Mouse (Mus musculus): ENCODE measurements around the gene D10Jhu81e.

The D10Jhu81e gene

DNA sequence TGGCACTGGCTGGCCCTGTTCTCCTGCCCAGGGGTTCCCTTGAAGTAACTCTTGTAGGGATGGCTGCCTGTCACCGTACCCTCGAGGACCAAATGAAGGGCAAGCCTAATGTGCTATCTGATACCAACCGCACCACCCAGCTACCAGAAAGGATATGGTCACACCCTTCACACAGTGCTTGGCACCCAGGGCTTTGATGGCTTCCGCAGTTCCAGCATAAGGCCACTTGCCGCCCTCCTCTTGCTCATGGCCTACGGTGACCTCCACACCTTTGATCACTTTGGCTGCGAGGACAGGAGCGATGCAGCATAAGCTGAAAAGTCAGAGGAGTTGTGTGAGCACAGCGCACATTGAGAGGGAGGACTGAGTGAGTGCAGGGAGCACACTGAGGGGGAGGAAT lies 6.3 kb downstream of the D10Jhu81e start:
- no peak for DNase-seq (ENCODE audit: low read depth, low spot score)

DNA sequence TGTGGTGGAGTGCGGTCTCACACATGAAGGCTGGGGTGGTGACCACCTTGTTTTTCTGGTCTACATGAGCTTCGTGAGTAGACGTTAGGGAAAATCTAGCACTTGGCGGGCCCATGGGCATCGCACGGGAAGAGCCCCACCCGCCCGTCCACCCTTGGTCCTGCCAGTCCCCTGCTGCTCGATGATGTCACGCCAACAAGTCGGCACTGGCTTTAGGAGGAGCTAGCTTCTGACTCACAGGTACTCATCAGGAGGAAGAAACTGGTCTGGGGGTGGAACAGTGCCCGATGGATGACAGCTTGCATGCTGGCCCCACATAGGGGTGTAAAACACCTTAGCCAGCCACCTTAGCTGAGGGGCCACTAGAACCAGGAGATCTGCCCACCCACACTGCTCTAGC lies 6.9 kb downstream of the D10Jhu81e start:
- DNase-seq (ENCODE audit: low read depth, low spot score), result no peak

DNA sequence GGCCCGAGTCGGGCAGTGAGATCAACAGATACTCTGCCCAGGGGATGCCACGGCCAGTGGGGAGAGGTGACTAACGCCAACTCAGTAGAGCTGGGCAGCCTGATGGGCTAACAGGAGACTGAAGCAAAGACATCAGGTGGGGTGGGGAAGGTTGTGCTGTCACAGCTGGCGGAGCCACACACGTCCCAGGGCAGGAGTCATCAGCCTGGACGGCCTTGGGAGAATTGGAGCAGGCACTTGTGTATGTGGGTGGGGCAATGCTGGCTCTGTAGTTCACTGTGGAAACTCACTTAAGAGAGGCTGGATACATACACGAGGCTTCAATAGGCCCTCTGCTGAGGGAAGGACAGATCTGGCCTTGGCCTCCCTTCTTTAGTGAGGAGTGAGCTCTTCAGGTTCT lies 8.5 kb downstream of the D10Jhu81e start:
- DNase-seq (ENCODE audit: low read depth, low spot score), result no peak

DNA sequence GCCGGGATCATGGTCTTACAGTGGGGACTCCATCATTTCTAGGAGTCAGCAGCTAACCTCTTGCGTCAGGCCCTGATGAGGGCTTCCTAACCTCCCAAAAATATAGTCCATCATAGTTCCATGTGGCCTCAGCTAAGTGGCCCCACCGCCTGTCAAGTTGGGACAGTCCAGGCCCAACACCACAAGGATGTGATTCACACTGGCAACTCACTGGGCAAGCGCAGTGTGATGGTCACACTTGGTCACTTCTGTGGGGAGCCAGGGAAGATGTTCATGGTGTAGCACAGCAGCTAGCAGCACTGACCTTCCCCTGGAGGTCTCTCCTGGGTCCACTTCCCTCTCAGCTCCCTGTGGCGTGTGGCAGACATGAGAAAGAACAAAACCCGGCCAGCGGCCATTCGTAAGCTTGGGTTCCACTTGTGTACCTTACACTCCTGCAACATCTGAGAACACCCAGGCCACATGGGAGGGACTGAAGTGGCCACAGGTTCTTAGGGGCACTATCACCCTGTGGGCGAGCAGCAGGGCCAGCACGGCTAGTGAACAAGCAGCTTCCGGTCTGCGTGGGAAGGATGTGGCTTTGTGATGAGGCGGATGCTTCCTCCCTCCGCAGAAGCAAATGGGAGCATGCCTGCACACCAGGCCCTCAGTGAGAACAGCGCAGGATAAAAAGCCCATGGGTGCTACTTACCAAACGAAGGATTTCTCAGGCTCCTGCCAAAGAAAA lies 9.1 kb downstream of the D10Jhu81e start:
- no peak for DNase-seq (ENCODE audit: low read depth, low spot score)

DNA sequence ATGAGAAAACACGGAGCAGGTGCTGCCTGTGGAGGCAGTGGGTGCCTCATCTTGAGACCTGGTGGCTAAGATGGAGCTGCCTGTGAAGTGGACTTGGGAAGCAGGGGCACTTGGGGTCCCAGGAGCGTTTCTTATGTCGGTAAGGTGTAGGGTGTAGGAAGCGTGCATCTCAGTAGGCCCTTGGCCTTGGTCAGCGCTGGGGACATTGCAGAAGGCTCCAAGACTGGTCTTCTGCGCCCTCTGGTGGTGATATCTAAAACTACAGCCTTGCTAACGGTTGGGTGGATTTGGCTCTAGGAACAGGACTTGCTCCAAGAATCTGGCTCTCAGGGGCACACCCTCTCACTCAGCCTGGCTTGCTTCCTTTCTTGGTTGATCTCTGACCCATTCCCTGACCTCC lies 9.7 kb downstream of the D10Jhu81e start:
- DNase-seq (ENCODE audit: low read depth, low spot score), result no peak

DNA sequence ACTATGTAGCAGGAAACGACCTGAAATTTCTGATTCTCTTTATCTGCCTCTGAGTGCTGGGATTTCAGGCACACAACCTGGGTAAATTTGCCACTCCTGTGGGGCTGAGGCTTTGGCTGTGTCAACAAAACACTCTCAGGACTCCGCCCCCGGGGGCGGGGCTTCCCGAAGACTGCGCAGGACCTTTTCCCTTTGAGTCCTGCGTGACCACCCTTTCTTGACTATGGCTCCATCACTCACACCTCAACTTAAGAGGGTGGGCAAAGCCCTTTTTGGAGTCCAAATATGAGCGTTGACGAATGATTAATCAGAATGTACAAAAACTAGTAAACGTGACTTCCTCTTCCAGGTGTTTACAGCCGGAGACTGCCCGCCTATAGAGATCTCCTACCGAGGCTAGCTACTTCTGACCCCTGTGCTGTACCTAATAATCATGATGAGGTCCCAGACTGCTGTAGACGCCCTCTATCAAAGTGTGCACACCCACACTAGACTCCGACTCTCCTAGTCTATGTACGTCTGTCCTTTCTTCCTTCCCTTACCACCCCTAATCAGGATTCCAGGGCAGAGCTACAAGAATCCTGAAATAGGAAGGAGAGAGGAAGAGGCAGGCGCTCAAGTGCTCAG lies 10.2 kb downstream of the D10Jhu81e start:
- DNase-seq (ENCODE audit: low read depth, low spot score), result no peak

DNA sequence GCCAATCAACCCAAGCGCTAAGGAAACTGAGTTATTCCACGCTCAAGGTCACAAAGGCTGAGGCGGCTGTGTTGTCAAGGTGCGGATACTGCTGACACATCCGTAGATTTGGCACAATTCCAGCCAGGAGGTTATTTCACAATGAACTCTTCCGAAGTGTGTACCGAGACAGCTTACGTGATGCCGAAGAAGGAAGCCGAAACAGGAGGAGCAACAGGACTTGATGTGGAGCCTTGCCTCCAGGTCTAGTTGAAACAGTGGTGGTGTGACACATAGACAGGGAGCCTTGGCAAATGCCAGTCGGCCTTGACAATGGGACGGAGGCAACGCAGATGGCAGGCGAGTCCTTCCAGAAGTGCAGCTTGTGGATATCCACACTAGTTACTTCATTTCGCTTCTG lies 11.5 kb downstream of the D10Jhu81e start:
- DNase-seq (ENCODE audit: low read depth, low spot score), result no peak

DNA sequence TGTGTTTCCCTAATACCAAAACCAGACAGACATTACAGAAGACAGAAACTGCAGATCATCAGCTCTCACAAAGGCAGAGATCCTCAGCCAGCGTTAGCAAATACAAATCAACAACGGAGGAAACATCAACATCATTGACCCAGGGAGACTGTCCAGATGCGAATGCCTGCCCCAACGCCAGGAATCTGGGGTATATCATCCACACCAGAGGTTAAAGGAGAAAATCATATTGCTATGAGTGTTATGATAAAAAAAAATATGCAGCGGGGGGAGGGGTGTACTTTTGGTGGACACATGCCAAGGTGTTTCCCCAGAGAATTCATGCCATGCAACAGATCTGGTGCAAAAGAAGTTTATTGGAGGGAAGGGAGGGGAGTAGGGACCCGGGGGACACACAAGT lies 12.7 kb downstream of the D10Jhu81e start:
- DNase-seq (ENCODE audit: low read depth, low spot score), result no peak

DNA sequence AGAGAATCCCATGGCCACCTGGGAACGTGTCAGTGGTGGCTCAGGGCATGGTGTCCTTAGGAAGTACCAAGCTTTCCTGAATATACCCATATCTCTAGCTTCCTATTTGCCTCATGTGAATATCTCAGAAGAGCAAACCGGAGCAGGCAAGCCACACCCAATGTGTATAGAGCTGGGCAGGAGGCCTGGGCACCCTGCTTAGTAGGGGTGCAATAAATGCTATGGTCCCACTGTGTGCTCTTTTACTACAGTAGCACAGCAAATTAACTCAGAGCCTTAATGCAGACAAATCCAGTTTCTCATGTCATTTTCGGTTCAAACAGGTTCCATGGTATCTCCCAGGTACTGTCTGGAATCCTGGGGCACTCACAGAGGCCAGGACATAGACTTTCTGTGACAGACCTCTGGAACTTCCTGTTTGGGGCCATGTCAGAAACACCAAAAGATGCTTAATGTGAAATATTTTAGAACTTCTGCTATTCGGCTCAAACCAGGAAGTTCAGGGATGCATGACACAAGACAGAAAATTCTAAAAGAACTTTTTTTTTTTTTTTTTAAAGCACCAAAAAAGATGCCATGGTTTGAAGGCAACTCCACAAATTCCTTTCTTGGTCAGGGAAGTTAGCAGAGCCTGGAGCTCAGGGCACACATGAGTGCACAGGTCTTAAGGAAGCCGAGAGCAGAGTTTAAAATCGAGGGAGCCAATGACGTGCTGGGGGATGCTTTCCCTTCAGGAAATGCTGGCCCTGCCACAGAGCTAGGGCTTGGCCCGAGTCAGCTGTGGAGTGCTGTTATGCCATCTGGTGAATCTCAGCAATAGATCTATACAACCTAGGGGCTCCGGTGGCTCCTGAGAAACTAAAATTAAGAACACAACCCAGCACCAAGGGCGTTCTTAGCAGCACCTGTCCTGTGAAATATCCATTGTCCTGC lies 20.5 kb downstream of the D10Jhu81e start:
- no peak for DNase-seq (ENCODE audit: low read depth, low spot score)

DNA sequence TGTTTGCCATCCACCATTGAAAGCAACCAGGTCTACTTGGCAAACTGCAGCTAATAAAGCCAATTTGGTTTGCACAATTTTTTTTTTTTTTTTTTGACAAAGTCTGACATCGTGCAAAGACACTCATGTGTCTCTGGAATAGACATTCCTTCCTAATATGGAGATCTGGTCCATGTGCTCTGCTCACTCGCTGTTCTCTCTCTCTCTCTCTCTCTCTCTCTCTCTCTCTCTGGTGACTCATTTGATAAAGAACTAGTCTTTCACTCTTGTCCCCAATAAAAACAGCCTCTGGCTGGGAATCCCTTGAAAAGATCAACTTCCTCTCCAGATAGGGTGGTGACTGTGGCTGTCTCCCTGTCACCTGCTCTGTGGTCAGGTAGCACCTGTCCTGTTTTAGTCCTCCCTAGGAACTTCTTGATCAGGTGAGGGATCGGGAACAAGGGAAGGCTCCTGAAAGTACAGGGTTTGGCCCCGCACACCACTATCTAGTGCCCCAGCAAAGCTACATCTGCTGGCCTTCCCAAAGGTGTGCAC lies 21.6 kb downstream of the D10Jhu81e start:
- DNase-seq (ENCODE audit: low read depth, low spot score), result no peak

DNA sequence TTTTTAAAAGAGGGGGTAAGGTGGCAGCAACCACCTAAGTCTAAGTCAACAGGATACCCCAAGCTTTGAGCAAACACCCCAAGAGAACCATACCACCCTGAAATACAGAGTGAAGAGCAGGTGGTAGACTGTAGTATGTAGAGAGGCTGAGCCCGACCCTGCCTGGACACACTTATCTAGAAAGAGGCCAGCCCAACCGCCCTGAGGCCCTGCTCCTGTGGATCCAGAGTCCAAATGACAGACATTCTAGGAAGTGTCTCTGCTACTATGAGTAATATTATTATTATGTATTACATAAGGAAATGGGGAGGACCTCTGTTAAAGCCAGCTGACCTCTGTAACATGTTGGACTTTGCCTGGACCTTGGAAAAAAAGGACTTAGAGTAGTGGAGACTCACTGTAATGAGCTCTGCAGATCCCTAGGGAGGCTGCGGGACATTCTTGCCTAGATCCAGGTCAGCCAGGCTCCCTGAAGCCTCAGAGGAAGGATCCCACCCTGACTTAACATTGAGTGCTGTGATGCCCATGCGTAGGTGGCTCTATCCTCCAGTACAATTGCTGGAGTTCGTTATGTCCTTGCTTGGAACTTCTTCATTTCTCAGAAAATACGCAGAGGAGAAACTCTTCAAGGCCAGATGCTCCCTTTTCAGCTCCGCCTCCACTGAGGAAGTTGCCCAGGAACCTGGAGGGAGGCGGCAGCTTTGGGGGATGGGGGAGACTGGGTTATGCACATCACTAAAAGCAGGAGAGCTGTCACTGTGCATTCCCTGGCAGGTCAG lies 25.7 kb downstream of the D10Jhu81e start:
- DNase-seq (ENCODE audit: low read depth, low spot score), result no peak

DNA sequence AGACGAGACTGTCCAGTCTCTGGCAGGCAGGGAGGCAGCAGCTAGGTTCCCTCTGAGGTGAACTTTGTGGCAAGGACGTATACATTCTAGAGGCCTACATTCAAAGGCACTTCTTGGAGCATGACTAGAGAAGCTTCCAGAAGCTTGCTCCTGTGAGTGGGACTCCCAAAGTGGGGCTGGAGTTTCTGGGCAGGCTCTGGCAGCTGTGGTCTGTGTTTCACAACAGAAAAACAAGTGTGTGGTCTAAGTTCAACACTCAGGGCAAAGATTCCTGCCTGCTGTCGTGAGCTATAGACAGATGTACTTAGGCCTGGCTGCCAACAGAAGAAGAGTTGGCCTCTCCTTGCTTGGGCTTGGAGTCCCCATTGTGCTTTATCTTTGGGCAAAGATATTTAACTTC lies 28.7 kb downstream of the D10Jhu81e start:
- DNase-seq (ENCODE audit: low read depth, low spot score), result no peak

DNA sequence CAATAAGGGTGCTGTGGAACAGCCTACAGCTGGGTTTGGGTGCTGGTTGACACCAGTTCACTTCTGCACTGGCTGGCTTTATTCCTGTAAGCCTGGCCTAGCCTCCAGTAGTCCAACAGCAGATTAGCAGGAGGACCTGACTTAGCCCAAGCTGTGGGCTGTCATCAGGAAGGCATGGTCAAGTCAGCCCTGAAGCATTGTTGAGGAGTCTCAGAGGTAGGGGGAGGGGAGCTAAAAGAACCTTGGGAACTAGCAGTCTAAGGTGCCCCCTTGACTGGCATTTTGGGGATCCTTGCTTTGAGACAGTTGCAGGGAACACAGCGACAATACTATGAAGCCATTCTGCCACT lies 29.4 kb downstream of the D10Jhu81e start:
- no peak for DNase-seq (ENCODE audit: low read depth, low spot score)

DNA sequence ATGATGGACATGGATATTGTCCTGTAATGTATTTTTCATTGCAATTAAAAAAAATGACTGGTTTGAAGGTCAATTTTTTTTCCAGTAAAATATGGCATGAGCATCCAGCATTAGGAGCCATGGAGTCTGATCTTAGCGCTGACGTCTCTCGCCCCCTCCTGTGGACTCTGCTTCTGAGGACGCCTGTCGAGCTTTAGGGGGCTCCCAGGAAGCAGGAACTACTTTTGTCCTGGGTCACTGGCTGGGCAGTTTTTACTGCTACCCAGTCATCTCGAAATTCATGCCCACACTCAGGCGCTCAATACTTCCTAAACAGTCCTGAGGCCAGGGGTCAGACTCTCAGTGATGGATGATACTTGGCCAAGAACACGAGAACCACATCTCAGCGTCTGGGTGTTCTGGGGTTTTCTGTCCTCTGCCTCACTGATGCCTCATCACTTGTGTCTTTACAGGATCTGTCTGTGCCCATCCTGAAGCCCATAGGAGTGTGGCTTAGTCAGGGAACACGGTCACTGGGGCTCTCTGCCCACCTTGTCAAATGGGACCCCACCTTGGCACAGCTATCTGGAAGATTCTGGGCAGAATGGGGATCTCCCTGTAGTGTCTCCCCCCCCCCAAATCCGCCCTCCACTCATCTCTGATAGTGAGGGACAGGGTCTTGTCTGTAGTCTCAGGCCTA lies 29.9 kb downstream of the D10Jhu81e start:
- no peak for DNase-seq (ENCODE audit: low read depth, low spot score)

DNA sequence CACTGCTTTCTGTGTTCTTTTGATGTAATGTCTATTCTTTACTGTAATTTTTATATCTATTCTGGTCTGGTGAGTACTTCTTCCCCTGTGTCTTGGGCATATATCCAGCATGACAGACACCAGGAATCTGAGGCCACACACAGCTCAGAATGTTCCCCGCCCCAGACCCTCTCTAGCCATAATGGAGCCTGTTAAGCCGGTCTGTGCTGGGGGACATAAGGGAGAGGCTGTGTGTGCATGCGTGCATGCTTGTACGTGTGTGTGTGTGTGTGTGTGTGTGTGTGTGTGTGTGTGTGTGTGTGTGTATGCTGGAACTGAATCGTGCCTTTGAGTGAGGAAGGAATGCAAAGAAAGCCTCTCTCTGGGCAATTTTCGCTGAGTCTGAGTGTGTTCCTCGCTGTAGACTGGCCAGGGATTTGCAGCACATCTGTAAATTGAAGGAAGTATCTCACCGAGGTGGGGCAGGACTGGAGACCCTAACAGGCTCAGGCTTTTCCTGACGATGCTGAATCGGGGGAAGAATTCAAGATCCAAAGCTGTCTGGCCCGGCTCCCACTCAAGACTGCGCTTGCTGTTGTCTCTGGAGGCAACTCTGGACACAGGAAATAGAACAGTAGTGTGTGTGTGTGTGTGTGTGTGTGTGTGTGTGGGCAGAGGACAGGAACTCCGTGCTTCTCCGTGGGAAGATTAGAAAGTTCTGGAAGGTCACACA lies 30.6 kb downstream of the D10Jhu81e start:
- DNase-seq (ENCODE audit: low read depth, low spot score), result no peak

DNA sequence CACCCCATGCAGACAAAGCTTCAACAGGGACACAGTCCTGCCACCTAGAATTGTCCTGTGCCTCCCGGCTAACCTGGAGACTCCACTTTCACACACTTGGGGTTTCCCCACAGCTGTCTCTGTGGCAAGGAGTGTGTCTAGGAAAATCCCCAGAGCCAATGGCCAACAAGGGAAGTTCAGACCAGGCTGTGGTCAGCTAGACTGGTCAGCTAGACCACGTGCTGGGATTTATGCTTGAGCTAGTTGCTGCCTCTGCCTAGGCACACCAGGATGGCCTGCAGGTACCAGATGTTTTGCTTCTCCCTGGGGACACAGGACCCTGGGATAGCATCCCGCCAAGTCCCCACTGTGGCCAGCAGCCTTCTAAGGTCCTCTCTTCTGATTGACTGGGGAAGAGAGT lies 32.4 kb downstream of the D10Jhu81e start:
- DNase-seq (ENCODE audit: low read depth, low spot score), result no peak

DNA sequence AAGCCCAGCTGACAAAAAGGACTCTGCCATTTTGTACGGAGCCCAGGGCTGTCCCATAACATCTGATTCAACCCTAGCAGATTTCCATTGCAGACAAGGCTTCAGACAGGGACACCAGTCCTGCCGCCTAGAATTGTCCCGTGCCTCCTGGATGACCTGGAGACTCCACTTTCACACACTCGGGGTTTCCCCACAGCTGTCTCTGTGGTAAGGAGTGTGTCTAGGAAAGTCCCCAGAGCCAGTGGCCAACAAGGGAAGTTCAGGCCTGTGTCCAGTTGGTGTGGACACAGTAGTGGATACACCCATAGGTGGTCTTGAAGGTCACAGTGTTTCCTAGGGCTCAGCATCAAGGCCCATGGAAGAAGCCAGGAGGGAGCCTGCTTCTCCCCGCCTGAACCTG lies 33.6 kb downstream of the D10Jhu81e start:
- DNase-seq (ENCODE audit: low read depth, low spot score), result no peak

DNA sequence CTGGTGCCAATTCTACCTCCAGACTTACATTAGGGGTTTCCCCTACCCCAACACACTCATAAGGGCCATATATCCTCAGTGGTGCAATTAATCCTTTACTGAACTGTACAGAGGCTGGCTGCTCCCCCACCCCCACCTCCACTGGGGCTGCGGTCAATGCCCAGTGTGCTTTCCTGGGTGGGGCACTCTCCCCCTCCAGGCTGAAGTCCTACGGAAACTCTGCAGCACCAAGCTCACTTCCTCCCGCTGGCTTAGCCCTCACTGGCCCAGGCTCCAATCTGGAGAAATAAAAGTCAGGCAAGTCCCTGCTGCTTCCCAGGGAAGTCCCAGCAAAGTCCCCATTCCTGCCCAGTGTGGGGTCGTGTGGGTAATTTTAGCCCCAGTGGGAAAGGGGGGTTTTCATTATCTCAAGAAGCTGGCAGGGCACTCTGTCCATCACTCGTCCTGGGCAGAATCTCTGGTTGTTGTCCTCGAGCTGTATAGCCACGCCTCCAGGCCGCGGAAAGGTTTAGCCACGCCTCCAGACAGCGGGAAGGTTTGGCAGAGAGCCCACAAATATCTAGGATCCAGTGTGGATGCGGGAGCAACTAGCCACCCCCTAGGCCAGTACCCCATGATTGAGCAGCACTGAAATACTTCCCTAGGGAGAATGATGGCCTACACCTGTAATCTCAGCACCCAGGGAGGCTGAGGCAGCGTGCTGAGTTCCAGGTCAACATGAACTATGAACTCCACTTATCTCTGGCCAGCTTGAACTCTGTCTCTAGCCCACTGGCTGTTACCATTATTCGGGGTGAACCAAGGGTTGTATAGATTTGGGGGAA lies 34.4 kb downstream of the D10Jhu81e start:
- no peak for DNase-seq (ENCODE audit: low read depth, low spot score)

DNA sequence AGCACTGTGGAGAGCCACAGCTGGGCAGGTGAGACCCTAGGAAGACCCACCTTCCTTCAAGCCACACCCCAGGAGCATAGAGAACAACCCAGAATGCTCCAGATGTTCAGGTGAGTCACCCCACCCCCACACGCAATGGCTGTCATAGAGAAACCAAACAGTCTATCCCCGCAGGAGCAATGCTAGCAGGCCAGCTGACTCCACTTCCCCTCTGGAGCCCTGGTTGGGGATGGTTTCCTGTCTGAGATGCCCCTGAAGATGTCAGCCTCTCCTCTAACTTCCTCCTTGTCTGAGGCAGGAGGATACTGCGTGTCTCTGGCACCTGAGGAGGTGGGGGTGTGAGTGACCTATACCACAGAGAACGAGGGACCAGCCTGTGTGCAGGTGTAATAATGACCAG lies 35.2 kb downstream of the D10Jhu81e start:
- no peak for DNase-seq (ENCODE audit: low read depth, low spot score)

DNA sequence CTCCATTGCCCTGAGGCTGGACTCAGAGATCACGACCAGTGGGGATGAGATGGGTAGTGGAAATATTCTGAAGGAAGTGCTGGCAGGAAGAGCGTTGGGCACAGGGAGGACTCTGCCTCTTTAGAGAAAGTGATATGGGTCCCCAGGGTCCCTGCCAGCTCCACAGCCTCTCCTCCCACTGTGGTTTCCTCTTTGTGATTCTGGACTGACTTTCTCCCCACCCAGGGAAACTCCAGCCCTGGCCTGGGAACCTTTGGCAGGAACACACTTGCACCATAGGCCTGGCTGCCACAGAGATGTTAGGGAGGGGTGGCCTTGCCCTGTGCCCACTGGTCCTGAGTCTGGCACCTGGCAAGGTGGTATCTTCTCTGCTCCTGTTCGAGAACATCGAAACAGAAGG lies 39.6 kb downstream of the D10Jhu81e start:
- DNase-seq (ENCODE audit: low read depth, low spot score), result no peak

All from WW6 (cell line).